Mouse (Mus musculus): ENCODE data around the gene Fntb. TPM values are rescaled to one million over a fixed set of nuclear protein-coding genes. Genes with fewer than 3 reads are reported as not detected.

The Fntb gene
- total and polyA plus RNA-seq, 3 experiments = 11.7 to 28.5 TPM; not detected in 1

GRCm38 (mm10) chr12:76923118-76923517, 157.7 kb downstream of the Fntb start:
- Histone ChIP-seq H3K27ac (ENCODE audit: control insufficient read depth, low read depth, low read length) (no peak overlapping the region), H3K4me3 (ENCODE audit: control insufficient read depth in 1 of 2, insufficient read depth in 1 of 2, low read depth in 2 of 2, low read length in 2 of 2) (no peak overlapping the region), H3K36me3 (ENCODE audit: control insufficient read depth in 1 of 2, insufficient read depth in 2 of 2, low read length in 2 of 2) (peaks cover 0 to 12% of the 10 kb centered on the region in 2 experiments; a peak in 2 of 4 replicates), H3K9me3 (replicated peaks; ENCODE audit: insufficient read depth, low read length) (no peaks in the 10 kb centered on the region), H3K79me2 (ENCODE audit: control insufficient read depth, insufficient read depth, low read length, poor library complexity) (no peaks in the 10 kb centered on the region), H3K9ac (ENCODE audit: control insufficient read depth, low read depth, low read length, poor library complexity, severe bottlenecking) (no peak overlapping the region), H3K27me3 (ENCODE audit: control insufficient read depth in 1 of 2, insufficient read depth in 2 of 2, low read length in 2 of 2) (no peaks in the 10 kb centered on the region), H3K4me1 (ENCODE audit: control insufficient read depth in 1 of 2, insufficient read depth in 2 of 2, low read length in 2 of 2) (peaks cover 9 to 12% of the 10 kb centered on the region in 2 experiments)
- DNase-seq (ENCODE audit: low read depth, low spot score) = no peak
- TF ChIP-seq KAT2A (conservative IDR thresholded peaks at IDR 0.05; ENCODE audit: low read depth, low read length) = no peak
- TF ChIP-seq MYC (IDR thresholded peaks at IDR 0.05; ENCODE audit: low read depth, low read length) = no peak
- TF ChIP-seq NRF1 (IDR thresholded peaks at IDR 0.05; ENCODE audit: insufficient read depth, low read depth, low read length, poor library complexity, severe bottlenecking) = no peak
- TF ChIP-seq TAL1 (IDR thresholded peaks at IDR 0.05; ENCODE audit: low read length) = no peak
- TF ChIP-seq CHD2 (IDR thresholded peaks at IDR 0.05; ENCODE audit: low read length) = no peak
- no peak for TF ChIP-seq TBP (IDR thresholded peaks at IDR 0.05; ENCODE audit: low read depth, low read length)
- TF ChIP-seq HCFC1 (IDR thresholded peaks at IDR 0.05; ENCODE audit: low read depth, low read length) = no peak
- no peak for TF ChIP-seq USF1 (IDR thresholded peaks at IDR 0.05; ENCODE audit: low read depth, low read length)
- no peak for TF ChIP-seq MAZ (IDR thresholded peaks at IDR 0.05; ENCODE audit: low read depth, low read length)

- no peaks in the 10 kb centered on the region for H3K27me3 ChIP-seq (ENCODE audit: control insufficient read depth in 1 of 2, insufficient read depth in 2 of 2, low read length in 2 of 2)
- no peaks in the 10 kb centered on the region for H3K9me3 ChIP-seq (replicated peaks; ENCODE audit: insufficient read depth, low read length)
- H3K9ac ChIP-seq (ENCODE audit: control insufficient read depth, low read depth, low read length, poor library complexity, severe bottlenecking) = no peak overlapping the region
- DNase-seq (ENCODE audit: low read depth, low spot score) = no peak
- peaks cover 0 to 4% of the 10 kb centered on the region in 2 experiments; a peak in 2 of 4 replicates for H3K36me3 ChIP-seq (ENCODE audit: control insufficient read depth in 1 of 2, insufficient read depth in 2 of 2, low read length in 2 of 2)
- H3K4me3 ChIP-seq (ENCODE audit: control insufficient read depth in 1 of 2, insufficient read depth in 1 of 2, low read depth in 2 of 2, low read length in 2 of 2) = no peak overlapping the region
- H3K4me1 ChIP-seq (ENCODE audit: control insufficient read depth in 1 of 2, insufficient read depth in 2 of 2, low read length in 2 of 2) = peaks cover 0 to under 1% of the 10 kb centered on the region in 2 experiments; a peak in 3 of 4 replicates
- H3K27ac ChIP-seq (ENCODE audit: control insufficient read depth, low read depth, low read length) = no peak overlapping the region
- no peaks in the 10 kb centered on the region for H3K79me2 ChIP-seq (ENCODE audit: control insufficient read depth, insufficient read depth, low read length, poor library complexity)
- TF ChIP-seq E2F4 (IDR thresholded peaks at IDR 0.05; ENCODE audit: borderline replicate concordance, low read depth, low read length) (no peak), USF1 (IDR thresholded peaks at IDR 0.05; ENCODE audit: low read depth, low read length) (no peak), SMC3 (IDR thresholded peaks at IDR 0.05; ENCODE audit: low read depth, low read length) (no peak), POLR2AphosphoS5 (IDR thresholded peaks at IDR 0.05; ENCODE audit: borderline replicate concordance, low read depth, low read length) (no peak), ZC3H11A (IDR thresholded peaks at IDR 0.05; ENCODE audit: low read depth, low read length) (no peak), ZKSCAN1 (IDR thresholded peaks at IDR 0.05; ENCODE audit: low read depth, low read length) (no peak), ZMIZ1 (IDR thresholded peaks at IDR 0.05; ENCODE audit: low read depth, low read length) (no peak), RAD21 (IDR thresholded peaks at IDR 0.05; ENCODE audit: low read depth, low read length) (no peak), UBTF (IDR thresholded peaks at IDR 0.05; ENCODE audit: borderline replicate concordance, insufficient read depth, low read depth, low read length) (no peak), JUND (IDR thresholded peaks at IDR 0.05; ENCODE audit: low read depth, low read length) (no peak)
These were observed 159.7 kb downstream of the Fntb start for GRCm38 (mm10) chr12:76924904-76925604.
